Mouse (Mus musculus) brain, embryonic 14.5 days (tissue): ENCODE measurements around the gene Bak1. TPM values are rescaled to one million over a fixed set of nuclear protein-coding genes. Genes with fewer than 3 reads are reported as not detected.

ENCODE experiments used
- DNase-seq: peaks from one replicate; pipeline ENCODE4 v3.0.0-alpha.2; 2011; ENCODE audit warnings: low read depth
- CTCF ChIP-seq: fragments of 200-500 bp; IDR thresholded peaks from 2 replicates; pipeline ENCODE4 v1.5.1; 2012; ENCODE audit warnings: inconsistent platforms, mild to moderate bottlenecking, moderate library complexity, borderline replicate concordance; ENCODE audit not compliant: insufficient read depth, insufficient read length; ENCODE audit errors: extremely low read depth
- POLR2A ChIP-seq: fragments of 200-500 bp; IDR thresholded peaks from 2 replicates; pipeline ENCODE4 v1.6.1; 2012; ENCODE audit warnings: mild to moderate bottlenecking, inconsistent platforms, borderline replicate concordance; ENCODE audit not compliant: poor library complexity, insufficient read depth, insufficient read length, severe bottlenecking; ENCODE audit errors: extremely low read depth
- polyA plus RNA-seq: library from polyadenylated mRNA; depleted of rRNA; stranded (reverse); fragments of >200 nt; gene quantifications from 2 replicates; pipeline ENCODE4 v1.2.3, GENCODE M21; 2012

The Bak1 gene
- polyA plus RNA-seq, 1 experiment: 35.1 TPM

- TF ChIP-seq POLR2A (no peak), CTCF (no peak)
- no peak for DNase-seq
Observed at GRCm38 (mm10) chr17:27032328-27032727, 3.5 kb upstream of the Bak1 start.

GRCm38 (mm10) chr17:27030896-27031295 is 2.1 kb upstream of the Bak1 start:
- TF ChIP-seq POLR2A (no peak), CTCF (no peak)

GRCm38 (mm10) chr17:27029431-27029830 is 622 bp upstream of the Bak1 start:
- DNase-seq: no peak
- TF ChIP-seq POLR2A (no peak), CTCF (no peak)

More at GRCm38 (mm10) chr17:27030896-27031295, 2.1 kb upstream of the Bak1 start:
- no peak for DNase-seq

GRCm38 (mm10) chr17:27028284-27028795 is 469 bp downstream of the Bak1 start:
- peak; percentile 91 for DNase-seq
- TF ChIP-seq CTCF (peak; percentile 85), POLR2A (peak; percentile 53; the same call in 1 of the 2 replicates)

- TF ChIP-seq POLR2A: no peak
- TF ChIP-seq CTCF: no peak
- peak; percentile 52 for DNase-seq
Observed at GRCm38 (mm10) chr17:27027460-27028283, 1.1 kb downstream of the Bak1 start.

GRCm38 (mm10) chr17:27025951-27026350 is 2.9 kb downstream of the Bak1 start:
- no peak for TF ChIP-seq CTCF
- no peak for TF ChIP-seq POLR2A
- no peak for DNase-seq

- DNase-seq: no peak
- TF ChIP-seq CTCF (no peak), POLR2A (no peak)
Observed at GRCm38 (mm10) chr17:27025326-27025902, 3.4 kb downstream of the Bak1 start.

- TF ChIP-seq POLR2A: no peak
- no peak for TF ChIP-seq CTCF
- no peak for DNase-seq
Observed at GRCm38 (mm10) chr17:27023342-27023741, 5.5 kb downstream of the Bak1 start.

GRCm38 (mm10) chr17:27021736-27022135 is 7.1 kb downstream of the Bak1 start:
- no peak for TF ChIP-seq CTCF
- no peak for TF ChIP-seq POLR2A
- no peak for DNase-seq

- TF ChIP-seq CTCF: no peak
- no peak for TF ChIP-seq POLR2A
- DNase-seq: no peak
Observed at GRCm38 (mm10) chr17:27021076-27021475, 7.7 kb downstream of the Bak1 start.

- TF ChIP-seq POLR2A (no peak), CTCF (no peak)
- DNase-seq: peak; percentile 35
Observed at GRCm38 (mm10) chr17:27018555-27019196, 10.1 kb downstream of the Bak1 start.

GRCm38 (mm10) chr17:27017564-27018499 is 11.0 kb downstream of the Bak1 start:
- TF ChIP-seq CTCF: no peak
- no peak for TF ChIP-seq POLR2A
- DNase-seq: peak; percentile 93
